Mouse (Mus musculus) ES-E14 (cell line): ENCODE results near the gene Amigo3. TPM values are rescaled to one million over a fixed set of nuclear protein-coding genes. Genes with fewer than 3 reads are reported as not detected.

Experiments
- DNase-seq: peaks from one replicate; pipeline ENCODE4 v3.0.0-alpha.2; 2013; ENCODE audit warnings: low read depth, low spot score
- H3K27ac ChIP-seq: 2 replicates; pipeline ENCODE4 v1.5.1; 2012; ENCODE audit warnings: low read depth, mild to moderate bottlenecking, low read length, moderate library complexity, mixed read lengths; ENCODE audit not compliant: poor library complexity, insufficient read depth, severe bottlenecking
- H3K36me3 ChIP-seq: 2 replicates; pipeline ENCODE4 v1.6.1; 2012; ENCODE audit warnings: mild to moderate bottlenecking, low read length, moderate library complexity, mixed read lengths; ENCODE audit not compliant: control insufficient read depth, poor library complexity, insufficient read depth, severe bottlenecking
- H3K4me1 ChIP-seq, 2 experiments: fragments of 150-350 bp in 1 of 2; sonication (generic) in 1 of 2; 2 replicates each; pipeline ENCODE4 v1.6.1; 2012; ENCODE audit warnings: low read length in 2 of 2, mild to moderate bottlenecking in 1 of 2, mixed read lengths in 1 of 2; ENCODE audit not compliant: control insufficient read depth in 2 of 2, insufficient read depth in 2 of 2, poor library complexity in 1 of 2
- H3K4me3 ChIP-seq, 2 experiments: fragments of 150-350 bp in 1 of 2; sonication (generic) in 1 of 2; 2 replicates each; pipeline ENCODE4 v1.5.1; 2012; ENCODE audit warnings: low read length in 2 of 2, low read depth in 1 of 2, mild to moderate bottlenecking in 1 of 2, mixed read lengths in 1 of 2; ENCODE audit not compliant: insufficient read depth in 1 of 2, poor library complexity in 1 of 2, severe bottlenecking in 1 of 2
- H3K9ac ChIP-seq: 2 replicates; pipeline ENCODE4 v1.6.1; 2012; ENCODE audit warnings: low read depth, mild to moderate bottlenecking, low read length, mixed read lengths; ENCODE audit not compliant: poor library complexity, insufficient read depth, severe bottlenecking
- H3K9me3 ChIP-seq: fragments of 150-350 bp; sonication (generic); 2 replicates; pipeline ENCODE4 v1.6.1; 2012; ENCODE audit warnings: low read depth, mild to moderate bottlenecking, low read length; ENCODE audit not compliant: control insufficient read depth, insufficient read depth
- CHD2 ChIP-seq: IDR thresholded peaks from 2 replicates; pipeline ENCODE4 v1.6.1; 2014; ENCODE audit warnings: mild to moderate bottlenecking, low read depth, low read length, inconsistent platforms
- HCFC1 ChIP-seq: IDR thresholded peaks from 2 replicates; pipeline ENCODE4 v1.6.1; 2012; ENCODE audit warnings: low read length, inconsistent platforms, borderline replicate concordance; ENCODE audit not compliant: insufficient read depth
- MAFK ChIP-seq: IDR thresholded peaks from 2 replicates; pipeline ENCODE4 v1.6.1; 2014; ENCODE audit warnings: mild to moderate bottlenecking, low read depth, low read length, inconsistent platforms; ENCODE audit not compliant: insufficient read depth
- ZC3H11A ChIP-seq: IDR thresholded peaks from 2 replicates; pipeline ENCODE4 v1.6.1; 2012; ENCODE audit warnings: low read depth, mild to moderate bottlenecking, inconsistent platforms, low read length, borderline replicate concordance
- ZNF384 ChIP-seq: IDR thresholded peaks from 2 replicates; pipeline ENCODE4 v1.6.1; 2012; ENCODE audit warnings: low read depth, low read length, inconsistent platforms
- in situ Hi-C, 2 experiments: fragments of 600-800 bp; cut with MboI; formaldehyde crosslinking; loops; one replicate each; pipeline ENCODE4 v1.15.1; 2025; ENCODE audit warnings: low sequenced_read_pairs in 2 of 2, inconsistent platforms in 1 of 2; ENCODE audit not compliant: unreplicated experiment in 2 of 2
- total RNA-seq: library from RNA; depleted of rRNA; stranded (reverse); fragments of 300-350 nt; gene quantifications from 2 replicates; pipeline ENCODE4 v1.2.3, GENCODE M21; 2012; rRNA removed

The Amigo3 gene
- total RNA-seq, 1 experiment, result 2.7 TPM

DNA sequence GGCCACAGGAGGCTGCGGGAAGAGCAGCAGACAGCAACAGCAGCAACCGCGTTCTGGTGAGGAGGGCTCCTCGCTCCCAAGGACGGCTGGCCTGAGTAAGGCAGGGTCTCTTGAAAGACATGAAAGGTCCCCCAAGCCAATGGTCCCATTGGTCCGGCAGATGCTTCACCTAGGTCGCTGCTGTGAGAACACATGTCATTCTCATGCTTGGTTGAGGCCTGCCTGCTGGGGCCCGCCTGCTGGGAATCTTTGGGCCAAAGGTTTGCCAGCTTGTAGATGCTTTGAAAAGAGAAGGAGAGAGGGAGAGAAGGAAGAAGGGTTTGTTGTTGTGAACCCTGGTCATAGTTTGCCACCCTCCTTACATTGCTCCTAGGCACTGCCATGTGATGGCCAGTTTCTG is 46.7 kb downstream of the Amigo3 start:
- DNase-seq, result no peak
- H3K9ac ChIP-seq, result no peak overlapping the region; the same call in 1 of the 2 replicates
- TF ChIP-seq ZC3H11A (no peak), ZNF384 (no peak), MAFK (no peak), HCFC1 (no peak), CHD2 (no peak)
- H3K27ac ChIP-seq, result no peak overlapping the region
- peaks cover 0 to 12% of the 10 kb centered on the region in 2 experiments; a peak in 2 of 4 replicates for H3K4me1 ChIP-seq
- H3K36me3 ChIP-seq, result no peaks in the 10 kb centered on the region
- no peak overlapping the region for H3K4me3 ChIP-seq
- no peaks in the 10 kb centered on the region for H3K9me3 ChIP-seq
- in situ Hi-C loops, result loop anchor here in 1 of 2 experiments (5.0 kb wide), 1 partner anchor 93 kb away; the partner anchor contains the start of gene Bsn

DNA sequence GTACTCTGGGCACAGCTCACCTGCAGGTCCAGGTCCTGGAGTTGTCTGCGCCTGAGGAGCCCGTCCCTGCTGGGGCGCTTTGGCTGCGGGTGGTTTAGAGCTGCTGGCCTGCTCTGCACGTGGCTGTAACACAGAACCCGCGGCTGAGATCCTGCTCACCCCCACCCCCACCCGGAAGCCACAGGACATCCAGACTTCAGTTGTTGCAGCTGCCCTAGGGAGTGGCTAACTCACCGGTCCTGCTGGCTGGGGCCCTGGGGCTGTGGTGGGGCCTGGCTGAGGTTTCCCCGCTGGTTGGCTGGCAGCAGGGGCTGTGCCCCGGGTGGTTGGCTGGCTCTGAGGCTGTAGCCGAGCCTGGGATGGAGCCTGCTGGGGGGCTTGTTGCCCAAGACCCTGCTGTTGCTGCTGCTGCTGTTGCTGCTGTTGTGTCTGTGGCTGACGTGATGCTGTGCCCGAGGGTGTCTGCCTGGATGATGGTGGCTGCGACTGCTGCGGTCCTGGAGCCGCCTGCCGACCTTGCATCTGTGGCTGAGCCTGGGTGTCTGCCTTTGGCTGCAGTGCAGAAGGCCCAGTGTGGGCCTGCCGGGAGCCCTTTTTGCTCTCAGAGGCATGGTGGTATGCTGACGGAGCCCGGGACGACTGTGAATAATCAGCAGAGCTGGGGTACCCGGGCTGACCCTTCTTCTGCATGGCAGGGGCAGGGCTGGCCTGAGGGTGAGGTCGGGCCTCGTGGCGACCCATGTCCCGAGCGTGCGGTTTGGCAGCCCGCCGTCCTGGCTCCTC is 52.0 kb downstream of the Amigo3 start:
- in situ Hi-C loops, result no loop called here
- DNase-seq, result no peak
- Histone ChIP-seq H3K4me3 (peak overlapping the region; percentile 9 to 53), H3K9ac (peak overlapping the region; percentile 37), H3K36me3 (no peaks in the 10 kb centered on the region), H3K9me3 (no peaks in the 10 kb centered on the region), H3K4me1 (peaks cover 0 to 11% of the 10 kb centered on the region in 2 experiments; a peak in 1 of 4 replicates), H3K27ac (no peak overlapping the region)
- TF ChIP-seq CHD2 (no peak), HCFC1 (no peak), ZC3H11A (no peak), MAFK (no peak), ZNF384 (no peak)

Other genes with a start within 250 kb of the Amigo3 start
- 61.8 and 62.3 TPM in 2 replicates for gene Rbm6, start 179.9 kb upstream of the Amigo3 start, total RNA-seq
- gene Mon1a, start 165.0 kb upstream of the Amigo3 start, total RNA-seq, result 4.7 and 5.4 TPM in 2 replicates
- 0.22 and 0.37 TPM in 2 replicates for gene Mst1r, start 146.3 kb upstream of the Amigo3 start, total RNA-seq
- not detected in 2 replicates for gene Actl11, start 124.7 kb upstream of the Amigo3 start, total RNA-seq
- gene Camkv, start 117.5 kb upstream of the Amigo3 start, total RNA-seq, result 21.5 and 41.5 TPM in 2 replicates
- 43.7 and 72.1 TPM in 2 replicates for gene Traip, start 103.0 kb upstream of the Amigo3 start, total RNA-seq
- 0.79 and 1.0 TPM in 2 replicates for gene Uba7, start 77.7 kb upstream of the Amigo3 start, total RNA-seq
- 0.18 and 0.53 TPM in 2 replicates for gene Gm20661, start 70.1 kb upstream of the Amigo3 start, total RNA-seq
- 3.0 and 6.1 TPM in 2 replicates for gene Inka1, start 67.3 kb upstream of the Amigo3 start, total RNA-seq
- 1.2 and 2.4 TPM in 2 replicates for gene Cdhr4, start 60.7 kb upstream of the Amigo3 start, total RNA-seq
- gene Gm20662, start 56.8 kb upstream of the Amigo3 start, total RNA-seq, result 0.45 and 0.63 TPM in 2 replicates
- 41.0 and 53.9 TPM in 2 replicates for gene Ip6k1, start 50.7 kb upstream of the Amigo3 start, total RNA-seq
- 22.9 and 28.3 TPM in 2 replicates for gene Gmppb, start 3.9 kb upstream of the Amigo3 start, total RNA-seq
- 2.9 and 3.6 TPM in 2 replicates for gene Mst1, start 27.3 kb downstream of the Amigo3 start, total RNA-seq
- gene Rnf123, start 30.2 kb downstream of the Amigo3 start, total RNA-seq, result 14.5 and 28.1 TPM in 2 replicates
- gene Apeh, start 41.4 kb downstream of the Amigo3 start, total RNA-seq, result 37.3 and 56.1 TPM in 2 replicates
- 0.45 and 0.58 TPM in 2 replicates for gene Bsn, start 137.2 kb downstream of the Amigo3 start, total RNA-seq
- gene Dag1, start 210.8 kb downstream of the Amigo3 start, total RNA-seq, result 134 and 168 TPM in 2 replicates
- 9.2 and 9.9 TPM in 2 replicates for gene Nicn1, start 237.3 kb downstream of the Amigo3 start, total RNA-seq
- gene Amt, start 243.7 kb downstream of the Amigo3 start, total RNA-seq, result 63.9 and 77.9 TPM in 2 replicates